Mouse (Mus musculus): Measurements from ENCODE around the gene Wdr81. TPM values are rescaled to one million over a fixed set of nuclear protein-coding genes. Genes with fewer than 3 reads are reported as not detected.

Wdr81 gene
- total and polyA plus RNA-seq, 2 experiments from 2014 or later, result 4.5 to 29.7 TPM

DNA sequence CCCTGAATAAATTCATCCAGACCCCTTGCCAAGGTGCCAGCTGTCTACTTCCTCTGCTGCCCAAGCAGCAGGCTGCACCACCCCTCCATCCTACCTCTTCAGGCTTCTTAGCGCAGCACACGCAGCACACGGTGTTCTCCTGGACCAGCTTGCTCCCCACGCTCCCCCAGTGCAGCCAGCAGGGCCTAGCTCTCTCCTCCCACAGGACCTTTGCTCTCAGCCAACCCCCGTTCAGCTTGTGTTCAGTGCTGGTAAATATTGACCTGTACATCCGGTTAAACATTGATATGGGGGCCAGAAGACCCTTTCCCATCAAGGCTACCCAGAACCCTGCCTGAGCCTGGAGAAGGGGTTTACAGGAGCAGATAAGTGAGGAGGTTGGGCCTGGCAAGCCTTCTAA lies 15.2 kb downstream of the Wdr81 start, which contains the start of gene Serpinf2:
Serpinf2 (minus strand) TSS at position 229 of the 400 bp plus-strand sequence.
- Histone ChIP-seq H3K9me3 (ENCODE audit: low read length) (no peaks in the 10 kb centered on the region), H3K27me3 (ENCODE audit: insufficient read depth, low read length) (no peaks in the 10 kb centered on the region), H3K9ac (replicated peaks; ENCODE audit: low read length, poor library complexity, severe bottlenecking) (no peak within 1 kb of the TSS), H3K4me3 (ENCODE audit: low read depth, low read length) (no peak within 1 kb of the TSS), H3K27ac (ENCODE audit: low read depth, low read length) (no peak within 1 kb of the TSS), H3K4me1 (ENCODE audit: insufficient read depth, low read length) (no peaks in the 10 kb centered on the region), H3K36me3 (ENCODE audit: insufficient read depth, low read length) (peaks cover 26% of the 10 kb centered on the region), H3K4me2 (ENCODE audit: low read depth, low read length, poor library complexity, severe bottlenecking) (no peak within 1 kb of the TSS)
- WGBS, result 89% methylated on average over 6 of the region's 6 CpGs
- no peak for DNase-seq (ENCODE audit: low spot score)
- TF ChIP-seq CTCF (IDR thresholded peaks at IDR 0.05), result no peak
- ATAC-seq (ENCODE audit: low FRiP score), result no peak

DNA sequence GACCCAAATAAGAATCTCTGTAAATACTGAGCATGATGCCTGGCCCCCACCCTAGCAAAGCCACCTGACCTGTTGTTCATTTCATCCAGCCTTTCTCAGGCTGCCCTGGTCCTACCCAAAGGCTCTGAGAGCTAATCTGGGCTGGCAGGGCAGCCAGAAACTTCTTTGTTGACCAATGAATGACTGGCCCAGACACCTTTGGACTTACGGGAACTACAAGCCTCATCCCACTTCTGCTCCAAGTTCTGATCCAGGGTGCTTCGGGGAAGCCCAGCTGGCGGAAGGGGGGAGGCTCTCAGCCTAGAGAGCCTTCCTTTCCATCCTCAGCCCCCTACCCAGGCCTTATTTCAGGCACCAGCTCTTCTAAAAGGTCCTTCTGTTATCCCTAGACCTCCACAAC lies 15.7 kb downstream of the Wdr81 start:
- Histone ChIP-seq H3K36me3 (ENCODE audit: insufficient read depth, low read length) (peaks cover 21% of the 10 kb centered on the region), H3K9me3 (ENCODE audit: low read length) (no peaks in the 10 kb centered on the region), H3K4me3 (ENCODE audit: low read depth, low read length) (no peak overlapping the region), H3K27ac (ENCODE audit: low read depth, low read length) (no peak overlapping the region), H3K9ac (replicated peaks; ENCODE audit: low read length, poor library complexity, severe bottlenecking) (no peak overlapping the region), H3K4me1 (ENCODE audit: insufficient read depth, low read length) (no peaks in the 10 kb centered on the region), H3K4me2 (ENCODE audit: low read depth, low read length, poor library complexity, severe bottlenecking) (no peak overlapping the region), H3K27me3 (ENCODE audit: insufficient read depth, low read length) (no peaks in the 10 kb centered on the region)
- no peak for DNase-seq (ENCODE audit: low spot score)
- TF ChIP-seq CTCF (IDR thresholded peaks at IDR 0.05), result no peak
- 88% methylated on average over 3 of the region's 3 CpGs for WGBS
- no peak for ATAC-seq (ENCODE audit: low FRiP score)

DNA sequence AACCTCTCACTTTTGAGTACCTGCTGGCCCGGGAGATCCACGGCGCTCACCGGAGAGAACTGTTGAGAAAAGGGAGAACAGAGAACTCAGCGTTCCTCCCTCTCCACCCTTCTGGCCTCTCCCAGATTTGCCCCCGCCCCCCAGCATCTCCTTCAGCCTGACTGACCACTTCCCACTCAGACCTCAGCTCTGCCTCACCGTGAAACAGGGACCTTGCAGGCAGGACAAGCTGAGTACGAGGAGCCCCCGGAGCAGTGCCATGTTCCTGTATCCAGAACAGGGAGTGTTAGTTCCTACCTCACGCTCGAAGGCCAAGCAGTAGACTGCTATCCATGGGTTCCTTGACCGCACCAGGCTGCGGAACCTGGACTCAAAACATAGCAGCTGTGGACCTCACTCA lies 16.3 kb downstream of the Wdr81 start:
- 87% methylated on average over 13 of the region's 13 CpGs for WGBS
- H3K4me1 ChIP-seq (ENCODE audit: insufficient read depth, low read length), result no peaks in the 10 kb centered on the region
- TF ChIP-seq CTCF (IDR thresholded peaks at IDR 0.05), result no peak
- H3K27ac ChIP-seq (ENCODE audit: low read depth, low read length), result no peak overlapping the region
- H3K27me3 ChIP-seq (ENCODE audit: insufficient read depth, low read length), result no peaks in the 10 kb centered on the region
- H3K4me3 ChIP-seq (ENCODE audit: low read depth, low read length), result no peak overlapping the region
- H3K9ac ChIP-seq (replicated peaks; ENCODE audit: low read length, poor library complexity, severe bottlenecking), result no peak overlapping the region
- peaks cover 14% of the 10 kb centered on the region for H3K36me3 ChIP-seq (ENCODE audit: insufficient read depth, low read length)
- ATAC-seq (ENCODE audit: low FRiP score) (no peak), DNase-seq (ENCODE audit: low spot score) (no peak)
- H3K4me2 ChIP-seq (ENCODE audit: low read depth, low read length, poor library complexity, severe bottlenecking), result no peak overlapping the region
- no peaks in the 10 kb centered on the region for H3K9me3 ChIP-seq (ENCODE audit: low read length)

DNA sequence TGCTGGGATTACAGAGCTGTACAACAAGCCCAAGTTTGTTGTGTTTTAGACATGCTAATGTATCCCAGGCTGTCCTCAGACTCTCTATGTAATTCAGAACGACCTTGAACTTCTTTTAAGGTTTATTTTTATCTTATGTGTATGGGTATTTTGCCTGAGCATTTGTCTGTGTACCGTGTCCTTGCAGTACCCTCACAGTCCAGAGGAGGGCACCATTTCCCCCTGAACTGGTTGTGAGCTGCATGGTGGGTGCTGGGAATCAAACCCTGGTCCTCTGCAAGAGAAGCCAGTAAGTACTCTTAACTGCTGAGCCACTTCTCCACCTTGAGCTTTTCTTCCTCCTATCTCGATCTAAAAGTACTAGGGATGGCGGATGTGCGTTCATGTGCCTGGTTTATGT lies 20.4 kb downstream of the Wdr81 start:
- H3K4me2 ChIP-seq (ENCODE audit: low read depth, low read length, poor library complexity, severe bottlenecking), result no peak overlapping the region
- H3K27me3 ChIP-seq (ENCODE audit: insufficient read depth, low read length), result no peaks in the 10 kb centered on the region
- 89% methylated on average over 5 of the region's 5 CpGs for WGBS
- H3K27ac ChIP-seq (ENCODE audit: low read depth, low read length), result no peak overlapping the region
- DNase-seq (ENCODE audit: low spot score) (no peak), ATAC-seq (ENCODE audit: low FRiP score) (no peak)
- TF ChIP-seq CTCF (IDR thresholded peaks at IDR 0.05), result no peak; the same call in 1 of the 2 replicates
- no peaks in the 10 kb centered on the region for H3K36me3 ChIP-seq (ENCODE audit: insufficient read depth, low read length)
- H3K4me1 ChIP-seq (ENCODE audit: insufficient read depth, low read length), result no peaks in the 10 kb centered on the region
- H3K9me3 ChIP-seq (ENCODE audit: low read length), result no peaks in the 10 kb centered on the region
- H3K4me3 ChIP-seq (ENCODE audit: low read depth, low read length), result no peak overlapping the region
- no peak overlapping the region for H3K9ac ChIP-seq (replicated peaks; ENCODE audit: low read length, poor library complexity, severe bottlenecking)

DNA sequence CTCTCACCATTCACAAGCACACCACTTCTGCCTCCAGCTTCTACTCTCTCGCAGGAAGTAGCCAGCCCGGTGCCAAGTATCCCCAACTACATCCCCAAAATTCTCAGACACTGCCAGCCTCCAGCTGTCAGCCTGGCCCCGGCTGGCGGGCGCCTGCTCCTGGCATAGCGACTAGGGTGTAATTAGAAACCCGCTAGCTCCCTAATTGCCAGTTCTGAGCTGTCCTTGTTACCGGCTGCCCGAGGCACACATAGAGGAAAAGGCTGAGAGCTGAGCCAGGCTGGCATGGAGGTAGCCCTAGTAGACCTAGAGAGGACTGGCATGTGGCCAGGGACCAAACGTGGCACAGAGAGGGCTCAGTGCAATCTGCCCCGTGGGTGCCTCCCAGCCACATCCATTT lies 23.2 kb downstream of the Wdr81 start:
- Histone ChIP-seq H3K9me3 (ENCODE audit: low read length) (no peaks in the 10 kb centered on the region), H3K4me1 (ENCODE audit: insufficient read depth, low read length) (no peaks in the 10 kb centered on the region), H3K36me3 (ENCODE audit: insufficient read depth, low read length) (no peaks in the 10 kb centered on the region), H3K4me3 (ENCODE audit: low read depth, low read length) (no peak overlapping the region), H3K27me3 (ENCODE audit: insufficient read depth, low read length) (no peaks in the 10 kb centered on the region), H3K27ac (ENCODE audit: low read depth, low read length) (no peak overlapping the region), H3K4me2 (ENCODE audit: low read depth, low read length, poor library complexity, severe bottlenecking) (no peak overlapping the region), H3K9ac (replicated peaks; ENCODE audit: low read length, poor library complexity, severe bottlenecking) (no peak overlapping the region)
- TF ChIP-seq CTCF (IDR thresholded peaks at IDR 0.05), result no peak
- ATAC-seq (ENCODE audit: low FRiP score) (peak; percentile 58), DNase-seq (ENCODE audit: low spot score) (peak; percentile 82)
- WGBS, result 66% methylated on average over 11 of the region's 11 CpGs

DNA sequence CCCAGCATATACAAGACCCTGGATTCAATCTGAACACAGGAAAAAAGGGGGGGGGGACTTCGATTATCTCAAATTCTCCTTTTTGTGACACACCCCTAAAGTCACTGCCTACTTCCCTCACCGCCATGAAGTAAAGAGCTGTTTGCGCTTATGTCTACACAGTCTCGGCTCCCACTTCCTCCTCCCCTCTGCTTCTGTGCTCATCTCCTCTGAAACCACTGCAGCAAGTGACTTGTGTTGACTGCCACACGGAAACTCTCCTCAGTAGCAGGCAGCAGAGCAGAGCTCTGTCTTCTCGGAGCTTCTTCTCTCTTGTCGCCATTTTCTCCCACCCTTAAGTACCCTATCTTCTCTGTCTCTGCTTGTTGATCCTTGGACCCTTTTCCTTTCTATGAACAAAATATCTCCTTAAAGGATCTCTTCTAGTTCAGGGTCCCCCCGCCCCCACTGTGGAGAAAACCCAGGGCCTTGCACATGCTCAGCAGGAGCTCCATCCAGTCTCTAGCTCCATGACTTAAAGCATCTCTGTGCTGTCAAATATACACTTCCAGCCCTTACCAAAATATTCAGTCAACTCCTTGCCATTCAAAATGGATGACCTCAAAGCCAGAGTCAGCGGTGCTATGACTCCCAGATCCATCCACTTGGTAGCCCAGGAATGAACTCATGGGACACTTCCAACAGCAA lies 25.4 kb downstream of the Wdr81 start:
- H3K9ac ChIP-seq (replicated peaks; ENCODE audit: low read length, poor library complexity, severe bottlenecking), result no peak overlapping the region
- no peak overlapping the region for H3K27ac ChIP-seq (ENCODE audit: low read depth, low read length)
- WGBS, result 89% methylated on average over 9 of the region's 9 CpGs
- no peaks in the 10 kb centered on the region for H3K27me3 ChIP-seq (ENCODE audit: insufficient read depth, low read length)
- no peaks in the 10 kb centered on the region for H3K9me3 ChIP-seq (ENCODE audit: low read length)
- H3K36me3 ChIP-seq (ENCODE audit: insufficient read depth, low read length), result no peaks in the 10 kb centered on the region
- no peak overlapping the region for H3K4me2 ChIP-seq (ENCODE audit: low read depth, low read length, poor library complexity, severe bottlenecking)
- H3K4me3 ChIP-seq (ENCODE audit: low read depth, low read length), result no peak overlapping the region
- DNase-seq (ENCODE audit: low spot score), result no peak
- H3K4me1 ChIP-seq (ENCODE audit: insufficient read depth, low read length), result no peaks in the 10 kb centered on the region
- no peak for ATAC-seq (ENCODE audit: low FRiP score)
- TF ChIP-seq CTCF (IDR thresholded peaks at IDR 0.05), result no peak
